Mouse (Mus musculus) liver, embryonic 14 days (tissue): ENCODE data around the gene Zswim1. TPM values are rescaled to one million over a fixed set of nuclear protein-coding genes. Genes with fewer than 3 reads are reported as not detected.

Source experiments
- polyA plus RNA-seq: library from polyadenylated mRNA; depleted of rRNA; stranded (reverse); fragments of >200 nt; gene quantifications from 2 replicates; pipeline ENCODE4 v1.2.3, GENCODE M21; 2012; rRNA removed

Gene Zswim1
- 1.8 and 2.2 TPM in 2 replicates for polyA plus RNA-seq

GRCm38 (mm10) chr2:164822636-164823165, at the start of gene Zswim1:
Zswim1 (plus strand) TSS chr2:164822686.

GRCm38 (mm10) chr2:164779481-164780086, 42.9 kb upstream of the Zswim1 start, which contains the start of gene Tnnc2:
Tnnc2 (minus strand) TSS chr2:164779967.

GRCm38 (mm10) chr2:164785481-164786387, 36.8 kb upstream of the Zswim1 start, which contains the start of gene Snx21:
Snx21 (plus strand) TSS chr2:164785823.

DNA sequence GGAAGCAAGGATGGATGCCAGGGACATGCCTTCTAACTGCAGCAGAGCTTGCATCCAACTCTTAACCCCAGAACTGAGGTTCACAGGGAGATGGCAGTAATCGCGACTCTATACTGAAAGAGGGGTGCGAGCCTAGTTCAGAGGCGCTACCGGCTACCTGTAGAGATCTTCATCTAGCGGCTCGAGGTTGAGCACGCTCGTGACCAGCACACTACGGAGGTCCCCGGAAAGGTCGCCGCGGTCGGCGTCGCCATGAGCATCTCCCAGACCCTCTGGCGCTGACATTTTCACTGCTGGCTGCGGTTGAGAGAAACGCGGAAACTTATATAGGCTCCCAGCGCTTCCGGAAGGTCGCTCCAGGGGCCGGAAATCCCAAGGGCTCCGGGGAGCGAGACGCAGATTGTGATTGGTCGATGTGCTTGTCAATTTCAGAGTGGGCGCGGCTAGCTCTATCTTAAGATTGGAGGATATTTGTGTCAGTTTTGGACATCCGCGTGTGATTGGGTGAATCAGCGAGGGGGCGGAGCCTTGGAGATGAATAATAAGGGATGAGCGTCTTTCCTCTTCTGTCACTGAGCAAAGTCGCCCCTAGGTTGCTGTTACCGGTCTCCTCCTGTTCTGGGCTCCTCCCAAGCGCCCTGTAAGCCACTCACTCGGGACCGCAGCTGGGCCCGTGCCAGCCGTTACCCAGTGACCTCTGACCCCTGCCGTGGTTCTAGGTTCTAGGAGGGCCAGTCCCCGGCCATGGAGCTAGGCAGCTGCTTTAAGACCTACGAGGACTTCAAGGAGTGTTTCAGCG, 17.8 kb upstream of the Zswim1 start, which contains the start of the genes Acot8 and Zswim3:
TSS of gene Acot8 (minus strand) at position 350 of the 799 bp plus-strand sequence.
TSS of gene Zswim3 (plus strand) at position 566 of the 799 bp plus-strand sequence.

DNA sequence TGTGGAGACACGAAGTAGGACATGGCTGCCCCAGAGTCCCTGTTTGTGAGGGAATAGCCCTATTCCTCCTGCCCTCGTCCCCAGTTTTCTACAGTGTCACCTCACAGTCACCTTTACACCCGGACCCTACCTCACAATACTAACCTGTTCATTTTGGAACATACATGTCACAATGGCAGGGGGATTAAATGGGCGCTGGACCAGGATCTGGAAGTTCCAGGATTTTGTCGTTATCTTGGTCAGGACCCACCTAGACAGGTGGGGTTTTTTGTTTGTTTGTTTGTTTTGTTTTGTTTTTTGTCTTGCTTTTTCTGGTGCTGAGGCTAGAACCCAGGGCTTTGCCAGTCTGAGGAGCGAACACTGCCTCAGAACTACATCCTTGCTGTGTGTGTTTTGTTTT, 6.0 kb downstream of the Zswim1 start, which contains the start of gene Spata25:
TSS of gene Spata25 (minus strand) at position 101 of the 400 bp plus-strand sequence.

GRCm38 (mm10) chr2:164832748-164833301, 10.3 kb downstream of the Zswim1 start, which contains the start of gene Ctsa:
Ctsa (plus strand) TSS chr2:164832873.

DNA sequence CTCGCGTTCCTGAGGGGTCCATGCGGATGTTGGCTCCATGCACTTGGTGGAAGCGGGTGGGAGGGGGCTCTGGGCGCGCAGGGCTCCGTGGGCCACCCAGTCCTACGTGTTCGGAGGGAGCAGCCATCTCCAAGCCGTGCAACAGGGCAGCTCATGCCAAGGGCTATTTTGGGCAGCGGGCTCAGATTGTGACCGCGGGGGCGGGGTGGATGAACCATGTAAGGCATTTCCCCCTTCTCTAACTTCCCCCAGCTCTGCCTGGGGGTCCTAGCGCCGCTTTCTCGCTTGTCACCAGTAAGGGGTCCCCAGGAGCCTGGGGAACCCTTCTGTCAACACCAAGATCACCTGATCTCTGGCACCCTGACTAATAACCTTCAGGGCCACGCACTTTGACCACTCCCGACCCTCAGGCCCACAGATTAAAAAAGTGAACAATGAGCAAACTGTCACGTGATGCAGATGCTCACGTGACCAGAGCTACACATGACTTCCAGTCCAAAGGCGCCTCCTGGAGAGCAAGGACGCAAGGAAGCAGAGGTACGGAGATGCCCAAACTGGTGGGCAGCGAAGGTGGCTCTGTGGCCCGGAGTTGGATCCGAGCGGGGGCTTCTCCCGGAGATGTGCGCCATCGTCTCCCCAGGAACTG, 11.0 kb downstream of the Zswim1 start, which contains the start of gene Neurl2:
TSS of gene Neurl2 (minus strand) at position 143 of the 646 bp plus-strand sequence.

GRCm38 (mm10) chr2:164857101-164857821, 34.8 kb downstream of the Zswim1 start, which contains the start of gene Pltp:
Pltp (minus strand) TSS chr2:164857711.

Other genes with a start within 250 kb of the Zswim1 start
- not detected in 2 replicates for gene Spint3, start 249.2 kb upstream of the Zswim1 start, polyA plus RNA-seq
- gene Wfdc6a, start 237.2 kb upstream of the Zswim1 start, polyA plus RNA-seq, result 0.07 TPM in 1 of 2 replicates, not detected in the other
- gene Eppin, start 229.1 kb upstream of the Zswim1 start, polyA plus RNA-seq, result not detected in 2 replicates
- gene Wfdc6b, start 209.2 kb upstream of the Zswim1 start, polyA plus RNA-seq, result not detected in 2 replicates
- gene Wfdc8, start 209.1 kb upstream of the Zswim1 start, polyA plus RNA-seq, result not detected in 2 replicates
- not detected in 2 replicates for gene Wfdc16, start 183.9 kb upstream of the Zswim1 start, polyA plus RNA-seq
- gene Wfdc10, start 166.6 kb upstream of the Zswim1 start, polyA plus RNA-seq, result not detected in 2 replicates
- gene Wfdc9, start 166.1 kb upstream of the Zswim1 start, polyA plus RNA-seq, result not detected in 2 replicates
- gene Wfdc11, start 148.6 kb upstream of the Zswim1 start, polyA plus RNA-seq, result not detected in 2 replicates
- gene Wfdc13, start 137.6 kb upstream of the Zswim1 start, polyA plus RNA-seq, result not detected in 2 replicates
- not detected in 2 replicates for gene Spint4, start 124.2 kb upstream of the Zswim1 start, polyA plus RNA-seq
- not detected in 2 replicates for gene Spint5, start 107.4 kb upstream of the Zswim1 start, polyA plus RNA-seq
- gene Wfdc3, start 76.8 kb upstream of the Zswim1 start, polyA plus RNA-seq, result 1.6 and 1.7 TPM in 2 replicates
- gene Dnttip1, start 76.7 kb upstream of the Zswim1 start, polyA plus RNA-seq, result 26.6 and 27.2 TPM in 2 replicates
- 386 and 491 TPM in 2 replicates for gene Ube2c, start 52.8 kb upstream of the Zswim1 start, polyA plus RNA-seq
- 0.45 and 15.8 TPM in 2 replicates for gene Tnnc2, start 42.7 kb upstream of the Zswim1 start, polyA plus RNA-seq
- 2.3 and 2.4 TPM in 2 replicates for gene Snx21, start 36.9 kb upstream of the Zswim1 start, polyA plus RNA-seq
- gene Acot8, start 17.8 kb upstream of the Zswim1 start, polyA plus RNA-seq, result 19.0 and 20.4 TPM in 2 replicates
- 2.2 and 2.4 TPM in 2 replicates for gene Zswim3, start 17.6 kb upstream of the Zswim1 start, polyA plus RNA-seq
- 0.05 TPM in 1 of 2 replicates, not detected in the other for gene Spata25, start 5.9 kb downstream of the Zswim1 start, polyA plus RNA-seq
- gene Ctsa, start 10.2 kb downstream of the Zswim1 start, polyA plus RNA-seq, result 58.4 and 71.2 TPM in 2 replicates
- gene Neurl2, start 10.8 kb downstream of the Zswim1 start, polyA plus RNA-seq, result 0.88 and 0.89 TPM in 2 replicates
- gene Pltp, start 35.0 kb downstream of the Zswim1 start, polyA plus RNA-seq, result 6.8 and 8.1 TPM in 2 replicates
- 17.5 and 19.0 TPM in 2 replicates for gene Pcif1, start 56.6 kb downstream of the Zswim1 start, polyA plus RNA-seq
- 7.7 and 8.5 TPM in 2 replicates for gene Zfp335, start 89.1 kb downstream of the Zswim1 start, polyA plus RNA-seq
- gene Mmp9, start 118.1 kb downstream of the Zswim1 start, polyA plus RNA-seq, result 0.85 and 0.92 TPM in 2 replicates
- 0.36 and 0.44 TPM in 2 replicates for gene Slc12a5, start 138.1 kb downstream of the Zswim1 start, polyA plus RNA-seq
- gene Ncoa5, start 212.2 kb downstream of the Zswim1 start, polyA plus RNA-seq, result 12.6 and 13.9 TPM in 2 replicates
- gene Cd40, start 232.9 kb downstream of the Zswim1 start, polyA plus RNA-seq, result 3.1 and 3.2 TPM in 2 replicates